Mouse (Mus musculus): ENCODE results near the gene C1qtnf9. TPM values are rescaled to one million over a fixed set of nuclear protein-coding genes. Genes with fewer than 3 reads are reported as not detected.

The C1qtnf9 gene
- polyA plus RNA-seq, 1 experiment from 2014 or later, result 0.80 TPM

DNA sequence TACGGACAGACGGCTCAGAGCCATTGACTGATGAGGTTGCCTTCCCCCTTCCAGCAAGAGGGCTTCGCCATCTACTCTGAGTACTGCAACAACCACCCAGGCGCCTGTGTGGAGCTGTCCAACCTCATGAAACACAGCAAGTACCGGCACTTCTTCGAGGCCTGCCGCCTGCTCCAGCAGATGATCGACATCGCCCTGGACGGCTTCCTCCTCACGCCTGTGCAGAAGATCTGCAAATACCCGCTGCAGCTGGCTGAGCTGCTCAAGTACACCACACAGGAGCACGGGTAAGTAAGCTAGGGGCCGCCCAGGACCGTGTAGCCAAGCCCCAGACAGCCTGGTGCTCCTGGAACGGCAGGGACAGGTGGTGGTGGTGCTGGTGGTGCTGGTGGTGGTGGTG, 16.4 kb upstream of the C1qtnf9 start:
- ATAC-seq (ENCODE audit: insufficient number of reproducible peaks, insufficient read depth, low FRiP score, low TSS enrichment, low read depth), result no peak
- Histone ChIP-seq H3K27ac (no peak overlapping the region), H3K9me3 (no peaks in the 10 kb centered on the region), H3K4me2 (no peak overlapping the region), H3K4me3 (no peak overlapping the region), H3K9ac (no peak overlapping the region), H3K4me1 (no peaks in the 10 kb centered on the region), H3K27me3 (no peaks in the 10 kb centered on the region), H3K36me3 (peaks cover 53% of the 10 kb centered on the region)
- WGBS, result 90% methylated on average over 16 of the region's 16 CpGs

DNA sequence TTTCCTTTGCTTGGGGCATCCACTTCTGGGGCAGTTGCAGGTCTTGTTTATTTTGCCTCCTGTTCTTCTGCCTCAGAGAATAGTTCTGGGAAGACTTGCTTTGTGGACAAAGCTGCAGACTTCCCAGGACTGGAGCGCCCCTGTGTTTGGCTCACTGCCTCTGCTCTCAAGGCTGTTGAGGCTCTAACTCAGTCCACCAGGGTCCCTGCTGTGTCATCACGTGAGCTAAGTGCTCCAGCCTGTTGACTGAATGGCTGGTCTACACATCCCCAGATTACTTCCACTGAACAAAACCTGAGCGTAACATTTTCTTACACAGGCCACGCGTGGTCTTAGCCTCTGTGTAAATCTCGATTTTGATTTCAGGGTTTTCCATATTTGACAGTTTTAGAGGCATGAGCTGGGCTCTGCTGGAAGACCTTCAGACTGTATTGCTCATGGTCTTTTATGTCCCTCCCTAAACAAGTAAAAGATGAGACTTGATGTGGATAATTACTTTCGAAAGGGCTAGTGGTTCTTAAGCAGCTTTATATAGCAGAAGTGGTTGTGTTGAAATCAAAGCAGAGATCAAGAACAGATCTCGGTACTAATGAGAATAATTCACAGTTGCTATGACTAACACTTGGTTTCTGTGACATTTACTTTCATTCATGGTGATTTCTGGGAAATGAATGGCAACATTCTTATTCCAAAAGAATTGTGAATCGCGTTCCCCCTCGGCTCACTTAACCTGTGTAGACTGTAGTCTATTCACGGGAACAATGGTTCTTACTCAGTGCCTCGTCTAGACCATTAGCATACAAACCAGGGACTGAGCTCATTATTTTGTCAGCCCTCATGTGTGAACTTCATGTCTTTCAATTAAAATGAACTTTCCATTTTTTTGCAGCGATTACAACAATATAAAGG, 14.8 kb upstream of the C1qtnf9 start:
- H3K4me2 ChIP-seq, result no peak overlapping the region
- no peak for ATAC-seq (ENCODE audit: insufficient number of reproducible peaks, insufficient read depth, low FRiP score, low TSS enrichment, low read depth)
- no peak overlapping the region for H3K9ac ChIP-seq
- no peak overlapping the region for H3K27ac ChIP-seq
- no peaks in the 10 kb centered on the region for H3K27me3 ChIP-seq
- no peak overlapping the region for H3K4me3 ChIP-seq
- H3K36me3 ChIP-seq, result peaks cover 46% of the 10 kb centered on the region
- H3K4me1 ChIP-seq, result no peaks in the 10 kb centered on the region
- H3K9me3 ChIP-seq, result no peaks in the 10 kb centered on the region
- WGBS, result 87% methylated on average over 14 of the region's 14 CpGs

DNA sequence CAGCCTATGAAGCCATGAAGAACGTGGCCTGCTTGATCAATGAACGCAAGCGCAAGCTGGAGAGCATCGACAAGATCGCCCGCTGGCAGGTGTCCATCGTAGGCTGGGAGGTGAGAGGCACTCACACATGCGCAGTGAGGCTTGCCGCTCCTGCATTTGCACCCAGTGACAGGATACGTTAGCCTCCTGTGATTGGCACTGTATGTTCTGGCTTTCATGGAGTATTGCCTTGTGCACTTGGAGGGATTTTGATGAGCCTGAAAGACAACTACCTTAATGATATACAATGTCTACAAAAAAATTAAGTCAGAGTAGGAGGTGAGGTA, 14.2 kb upstream of the C1qtnf9 start:
- Histone ChIP-seq H3K27ac (no peak overlapping the region), H3K4me3 (no peak overlapping the region), H3K9ac (no peak overlapping the region), H3K9me3 (no peaks in the 10 kb centered on the region), H3K4me1 (no peaks in the 10 kb centered on the region), H3K27me3 (no peaks in the 10 kb centered on the region), H3K4me2 (no peak overlapping the region), H3K36me3 (peaks cover 47% of the 10 kb centered on the region)
- no peak for ATAC-seq (ENCODE audit: insufficient number of reproducible peaks, insufficient read depth, low FRiP score, low TSS enrichment, low read depth)
- 93% methylated on average over 10 of the region's 10 CpGs for WGBS

GRCm38 (mm10) chr14:60754656-60755055, 13.3 kb upstream of the C1qtnf9 start:
- no peaks in the 10 kb centered on the region for H3K9me3 ChIP-seq
- no peak overlapping the region for H3K9ac ChIP-seq

GRCm38 (mm10) chr14:60756271-60756670, 11.7 kb upstream of the C1qtnf9 start:
- Histone ChIP-seq H3K4me1 (no peaks in the 10 kb centered on the region), H3K27ac (no peak overlapping the region), H3K9me3 (no peaks in the 10 kb centered on the region), H3K27me3 (no peaks in the 10 kb centered on the region), H3K4me3 (no peak overlapping the region), H3K4me2 (no peak overlapping the region), H3K36me3 (peaks cover 45% of the 10 kb centered on the region), H3K9ac (no peak overlapping the region)
- ATAC-seq (ENCODE audit: insufficient number of reproducible peaks, insufficient read depth, low FRiP score, low TSS enrichment, low read depth), result no peak
- WGBS, result 90% methylated on average over 15 of the region's 15 CpGs

More at GRCm38 (mm10) chr14:60754656-60755055, 13.3 kb upstream of the C1qtnf9 start:
- no peak overlapping the region for H3K27ac ChIP-seq
- no peak overlapping the region for H3K4me3 ChIP-seq
- H3K4me1 ChIP-seq, result no peaks in the 10 kb centered on the region
- H3K27me3 ChIP-seq, result no peaks in the 10 kb centered on the region
- WGBS, result 94% methylated on average over 5 of the region's 5 CpGs
- H3K4me2 ChIP-seq, result no peak overlapping the region
- ATAC-seq (ENCODE audit: insufficient number of reproducible peaks, insufficient read depth, low FRiP score, low TSS enrichment, low read depth), result no peak
- H3K36me3 ChIP-seq, result peaks cover 43% of the 10 kb centered on the region

- Histone ChIP-seq H3K9me3 (no peaks in the 10 kb centered on the region), H3K9ac (no peak overlapping the region), H3K4me1 (no peaks in the 10 kb centered on the region), H3K27me3 (no peaks in the 10 kb centered on the region), H3K27ac (no peak overlapping the region), H3K4me3 (no peak overlapping the region), H3K4me2 (no peak overlapping the region), H3K36me3 (peaks cover 44% of the 10 kb centered on the region)
- 92% methylated on average over 8 of the region's 8 CpGs for WGBS
- ATAC-seq (ENCODE audit: insufficient number of reproducible peaks, insufficient read depth, low FRiP score, low TSS enrichment, low read depth), result no peak
These were observed 10.7 kb upstream of the C1qtnf9 start for GRCm38 (mm10) chr14:60757265-60757664.

DNA sequence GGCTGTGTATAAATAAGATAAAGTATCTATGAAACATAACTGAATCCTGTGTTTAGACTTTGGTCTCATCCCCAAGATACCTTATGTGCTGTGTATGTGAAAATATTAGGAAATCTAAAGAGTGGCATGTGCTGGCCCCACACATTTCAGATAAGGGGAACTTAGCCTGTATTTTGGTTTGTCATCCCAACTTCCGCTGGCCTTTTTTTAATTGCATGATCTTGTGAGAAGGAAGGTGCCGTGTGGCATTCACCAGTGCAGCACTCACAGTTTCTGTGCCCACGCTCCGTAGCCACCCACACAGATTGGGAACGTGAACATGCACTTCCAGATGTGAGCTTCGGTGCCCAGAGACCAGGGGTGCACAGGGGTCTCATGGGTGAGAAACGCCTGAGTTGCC, 10.2 kb upstream of the C1qtnf9 start:
- ATAC-seq (ENCODE audit: insufficient number of reproducible peaks, insufficient read depth, low FRiP score, low TSS enrichment, low read depth), result no peak
- no peaks in the 10 kb centered on the region for H3K9me3 ChIP-seq
- peaks cover 44% of the 10 kb centered on the region for H3K36me3 ChIP-seq
- no peak overlapping the region for H3K4me2 ChIP-seq
- no peak overlapping the region for H3K4me3 ChIP-seq
- no peaks in the 10 kb centered on the region for H3K4me1 ChIP-seq
- WGBS, result 91% methylated on average over 7 of the region's 7 CpGs
- no peaks in the 10 kb centered on the region for H3K27me3 ChIP-seq
- H3K9ac ChIP-seq, result no peak overlapping the region
- no peak overlapping the region for H3K27ac ChIP-seq

DNA sequence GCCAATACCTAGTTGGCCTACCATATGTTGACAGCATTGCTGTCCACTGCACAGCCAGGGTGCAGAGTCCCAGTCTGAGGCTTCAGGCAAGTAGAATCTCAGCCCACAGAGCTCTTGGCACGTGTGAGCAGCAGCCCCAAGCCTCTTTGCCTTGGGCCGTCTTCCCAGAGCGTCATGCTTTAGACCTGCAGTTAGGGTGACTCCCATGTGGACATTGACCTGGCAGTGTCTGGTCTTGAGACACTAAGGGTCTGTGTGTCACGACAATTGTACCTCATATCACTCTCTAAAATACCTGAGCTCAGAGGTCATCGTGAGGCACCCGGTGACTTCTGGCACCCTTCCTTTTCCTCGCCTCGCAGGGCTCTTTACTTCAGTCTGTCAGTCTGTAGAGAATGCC, 8.8 kb upstream of the C1qtnf9 start:
- peaks cover 37% of the 10 kb centered on the region for H3K36me3 ChIP-seq
- H3K9me3 ChIP-seq, result no peaks in the 10 kb centered on the region
- no peaks in the 10 kb centered on the region for H3K4me1 ChIP-seq
- no peak overlapping the region for H3K9ac ChIP-seq
- H3K27me3 ChIP-seq, result no peaks in the 10 kb centered on the region
- no peak overlapping the region for H3K27ac ChIP-seq
- no peak for ATAC-seq (ENCODE audit: insufficient number of reproducible peaks, insufficient read depth, low FRiP score, low TSS enrichment, low read depth)
- H3K4me2 ChIP-seq, result no peak overlapping the region
- WGBS, result 88% methylated on average over 8 of the region's 8 CpGs
- H3K4me3 ChIP-seq, result no peak overlapping the region

- H3K36me3 ChIP-seq, result peaks cover 24% of the 10 kb centered on the region
- no peaks in the 10 kb centered on the region for H3K27me3 ChIP-seq
- WGBS, result 78% methylated on average over 10 of the region's 10 CpGs
- H3K9ac ChIP-seq, result no peak overlapping the region
- H3K4me3 ChIP-seq, result no peak overlapping the region
- 0 out of 2 replicates have a peak, but pooled peaks cover 5% of the 10 kb centered on the region for H3K4me1 ChIP-seq
- no peak overlapping the region for H3K27ac ChIP-seq
- no peak overlapping the region for H3K4me2 ChIP-seq
- no peaks in the 10 kb centered on the region for H3K9me3 ChIP-seq
- ATAC-seq (ENCODE audit: insufficient number of reproducible peaks, insufficient read depth, low FRiP score, low TSS enrichment, low read depth), result no peak
These were observed 6.1 kb upstream of the C1qtnf9 start for GRCm38 (mm10) chr14:60761801-60762200.

GRCm38 (mm10) chr14:60762754-60763153, 5.2 kb upstream of the C1qtnf9 start:
- H3K27me3 ChIP-seq, result no peaks in the 10 kb centered on the region
- ATAC-seq (ENCODE audit: insufficient number of reproducible peaks, insufficient read depth, low FRiP score, low TSS enrichment, low read depth), result no peak
- H3K4me3 ChIP-seq, result no peak overlapping the region
- H3K36me3 ChIP-seq, result peaks cover 18% of the 10 kb centered on the region
- no peaks in the 10 kb centered on the region for H3K9me3 ChIP-seq
- 0 out of 2 replicates have a peak, but pooled peaks cover 5% of the 10 kb centered on the region for H3K4me1 ChIP-seq
- H3K27ac ChIP-seq, result no peak overlapping the region
- 69% methylated on average over 7 of the region's 7 CpGs for WGBS
- no peak overlapping the region for H3K9ac ChIP-seq
- H3K4me2 ChIP-seq, result no peak overlapping the region

DNA sequence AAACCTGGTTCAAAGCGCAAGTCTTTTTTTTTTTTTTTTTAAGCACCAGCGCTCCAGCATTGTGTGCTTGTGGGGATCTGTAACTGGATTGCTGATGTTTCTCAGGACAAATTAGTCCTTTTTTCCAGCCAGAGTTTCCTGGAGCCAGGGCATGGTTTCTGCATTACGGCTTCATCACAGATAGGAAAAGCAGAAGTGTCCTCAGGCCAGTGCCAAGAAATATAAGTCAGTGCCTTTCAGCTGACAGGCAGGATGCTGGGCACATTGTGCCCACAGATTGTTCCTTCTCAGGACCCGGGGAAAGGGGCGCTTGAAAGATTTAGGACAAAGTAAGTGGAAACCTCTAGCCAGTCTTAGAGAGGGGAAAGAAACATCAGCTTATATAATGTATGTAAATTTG, 4.2 kb upstream of the C1qtnf9 start:
- 83% methylated on average over 5 of the region's 5 CpGs for WGBS

GRCm38 (mm10) chr14:60764526-60764925, 3.4 kb upstream of the C1qtnf9 start:
- 63% methylated on average over 4 of the region's 4 CpGs for WGBS
- Histone ChIP-seq H3K4me3 (no peak overlapping the region), H3K4me1 (0 out of 2 replicates have a peak, but pooled peaks cover 5% of the 10 kb centered on the region), H3K36me3 (peaks cover 14% of the 10 kb centered on the region), H3K27me3 (no peaks in the 10 kb centered on the region), H3K9ac (no peak overlapping the region), H3K27ac (no peak overlapping the region), H3K4me2 (no peak overlapping the region), H3K9me3 (no peaks in the 10 kb centered on the region)
- no peak for ATAC-seq (ENCODE audit: insufficient number of reproducible peaks, insufficient read depth, low FRiP score, low TSS enrichment, low read depth)

More for the DNA sequence above, 4.2 kb upstream of the C1qtnf9 start:
- Histone ChIP-seq H3K27ac (no peak overlapping the region), H3K4me2 (no peak overlapping the region), H3K4me3 (no peak overlapping the region), H3K9ac (no peak overlapping the region), H3K36me3 (peaks cover 16% of the 10 kb centered on the region), H3K4me1 (0 out of 2 replicates have a peak, but pooled peaks cover 5% of the 10 kb centered on the region), H3K9me3 (no peaks in the 10 kb centered on the region), H3K27me3 (no peaks in the 10 kb centered on the region)
- ATAC-seq (ENCODE audit: insufficient number of reproducible peaks, insufficient read depth, low FRiP score, low TSS enrichment, low read depth), result no peak
